Comparison of ENCODE assay signal across 8 mouse cellular contexts in the genomic region with DNA sequence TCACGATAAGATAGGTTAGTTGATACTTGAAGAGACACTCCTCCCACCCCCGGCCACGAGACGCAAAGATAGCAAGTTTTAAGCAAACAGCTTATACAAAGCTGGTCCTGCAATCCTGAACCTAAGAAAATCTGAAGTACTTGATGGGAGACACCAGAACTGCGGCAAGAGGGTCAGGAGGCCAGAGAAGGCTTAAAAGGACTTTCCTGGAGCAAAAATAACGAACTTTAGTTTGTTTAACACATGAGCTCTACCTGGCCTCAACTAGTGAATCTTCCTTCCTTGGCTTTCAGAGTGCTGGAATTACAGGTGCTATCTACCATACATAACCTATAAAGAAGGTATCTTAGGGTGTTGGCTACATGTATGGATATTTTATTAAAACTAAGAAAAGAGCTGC. TPM values are rescaled to one million over a fixed set of nuclear protein-coding genes. Genes with fewer than 3 reads are reported as not detected.
DNase-seq lines count a peak whose midpoint lies in the region; ATAC-seq and TF ChIP-seq lines count a peak whose summit lies in the region.

No protein-coding gene starts in this region.

- intact Hi-C loops in heart, postnatal 25 days (cut with DNase I): loop anchor here (1.0 to 10.0 kb wide), 3 partner anchors 15 to 280 kb away; partner anchors contain the start of gene Slc16a11

- no peak for TF ChIP-seq POLR2A in cerebellum, adult 2 months (IDR thresholded peaks at IDR 0.05; ENCODE audit: borderline replicate concordance, insufficient read depth, low read length)

- peak overlapping the region; percentile 58 for H3K4me2 ChIP-seq in heart, embryonic 15.5 days
- H3K4me2 ChIP-seq in hindbrain, embryonic 15.5 days: peak overlapping the region; percentile 100
- peak overlapping the region; percentile 100 for H3K4me2 ChIP-seq in midbrain, embryonic 12.5 days (replicated peaks)

- 18% methylated on average over 6 of the region's 6 CpGs for WGBS in heart, embryonic 15.5 days
- WGBS in embryonic facial prominence, embryonic 10.5 days: 20% methylated on average over 6 of the region's 6 CpGs
- WGBS in hindbrain, embryonic 15.5 days: 21% methylated on average over 6 of the region's 6 CpGs
- WGBS in midbrain, embryonic 12.5 days: 24% methylated on average over 6 of the region's 6 CpGs
- 22% methylated on average over 6 of the region's 6 CpGs for WGBS in cerebellum, adult 2 months

- no peaks in the 10 kb centered on the region for H3K36me3 ChIP-seq in heart, embryonic 15.5 days
- no peaks in the 10 kb centered on the region for H3K36me3 ChIP-seq in embryonic facial prominence, embryonic 10.5 days (replicated peaks)
- H3K36me3 ChIP-seq in hindbrain, embryonic 15.5 days: no peaks in the 10 kb centered on the region
- no peaks in the 10 kb centered on the region for H3K36me3 ChIP-seq in midbrain, embryonic 12.5 days

- H3K27ac ChIP-seq in heart, embryonic 15.5 days: no peak overlapping the region
- peak overlapping the region; percentile 86; the same call in 1 of the 2 replicates for H3K27ac ChIP-seq in embryonic facial prominence, embryonic 10.5 days (replicated peaks)
- no peak overlapping the region for H3K27ac ChIP-seq in hindbrain, embryonic 15.5 days (replicated peaks)
- H3K27ac ChIP-seq in midbrain, embryonic 12.5 days (replicated peaks): no peak overlapping the region
- H3K27ac ChIP-seq in cerebellum, adult 2 months (ENCODE audit: insufficient read depth, low read length): no peak overlapping the region

- DNase-seq in heart, postnatal 25 days (ENCODE audit: low spot score): no peak
- no peak for DNase-seq in embryonic facial prominence, embryonic 10.5 days (ENCODE audit: low spot score)
- no peak for DNase-seq in cerebellum, postnatal 36 days
- no peak for DNase-seq in cerebellum, adult 2 months
- DNase-seq in ovary, postnatal 36 days (ENCODE audit: low spot score): no peak

- peaks cover 22% of the 10 kb centered on the region for H3K27me3 ChIP-seq in heart, embryonic 15.5 days
- peaks cover 55% of the 10 kb centered on the region for H3K27me3 ChIP-seq in embryonic facial prominence, embryonic 10.5 days (replicated peaks; ENCODE audit: low read depth, poor library complexity, severe bottlenecking)
- peaks cover 25% of the 10 kb centered on the region for H3K27me3 ChIP-seq in hindbrain, embryonic 15.5 days
- peaks cover 61% of the 10 kb centered on the region for H3K27me3 ChIP-seq in midbrain, embryonic 12.5 days
- H3K27me3 ChIP-seq in cerebellum, adult 2 months (ENCODE audit: control insufficient read depth, insufficient read depth, low read length): no peaks in the 10 kb centered on the region

- H3K9me3 ChIP-seq in heart, embryonic 15.5 days (replicated peaks): no peaks in the 10 kb centered on the region
- no peaks in the 10 kb centered on the region for H3K9me3 ChIP-seq in embryonic facial prominence, embryonic 10.5 days
- no peaks in the 10 kb centered on the region for H3K9me3 ChIP-seq in hindbrain, embryonic 15.5 days
- H3K9me3 ChIP-seq in midbrain, embryonic 12.5 days: no peaks in the 10 kb centered on the region

- no peak for ATAC-seq in heart, embryonic 15.5 days (replicated peaks; ENCODE audit: insufficient number of reproducible peaks, insufficient read depth, low FRiP score, low read depth)
- ATAC-seq in hindbrain, embryonic 15.5 days (ENCODE audit: low FRiP score, low read depth): no peak
- no peak for ATAC-seq in midbrain, embryonic 12.5 days (ENCODE audit: low FRiP score, low read depth)

- H3K4me1 ChIP-seq in heart, embryonic 15.5 days (replicated peaks): peaks cover 41% of the 10 kb centered on the region
- peaks cover 54% of the 10 kb centered on the region for H3K4me1 ChIP-seq in embryonic facial prominence, embryonic 10.5 days
- H3K4me1 ChIP-seq in hindbrain, embryonic 15.5 days (replicated peaks): peaks cover 28% of the 10 kb centered on the region
- peaks cover 21% of the 10 kb centered on the region for H3K4me1 ChIP-seq in midbrain, embryonic 12.5 days
- no peaks in the 10 kb centered on the region for H3K4me1 ChIP-seq in cerebellum, adult 2 months (ENCODE audit: control insufficient read depth, insufficient read depth, low read length)

- TF ChIP-seq CTCF in cerebellum, adult 2 months (IDR thresholded peaks at IDR 0.05; ENCODE audit: borderline replicate concordance, insufficient read depth, low read depth, low read length): no peak

- peak overlapping the region; percentile 28; the same call in 1 of the 2 replicates for H3K9ac ChIP-seq in heart, embryonic 15.5 days
- H3K9ac ChIP-seq in hindbrain, embryonic 15.5 days: no peak overlapping the region
- H3K9ac ChIP-seq in midbrain, embryonic 12.5 days (replicated peaks): no peak overlapping the region

- peak overlapping the region; percentile 61 for H3K4me3 ChIP-seq in heart, embryonic 15.5 days
- peak overlapping the region; percentile 75 for H3K4me3 ChIP-seq in embryonic facial prominence, embryonic 10.5 days
- no peak overlapping the region for H3K4me3 ChIP-seq in hindbrain, embryonic 15.5 days
- H3K4me3 ChIP-seq in midbrain, embryonic 12.5 days: no peak overlapping the region
- H3K4me3 ChIP-seq in cerebellum, adult 2 months (replicated peaks; ENCODE audit: insufficient read depth, low read depth, low read length): no peak overlapping the region

RNA-seq across cellular contexts. Expression of gene Ybx2, which starts 0.9 kb away (rescaled TPM):
- polyA plus RNA-seq in heart, embryonic 15.5 days (2015; fragmentation: Nextera tagmentation; extraction: Ambion mirVana): 5.5 and 5.7 TPM in 2 replicates
- 10 to 100 TPM; 18.8 to 23.4 TPM for total RNA-seq in heart, postnatal 25 days (2021)
- 5.1 and 5.8 TPM in 2 replicates for polyA plus RNA-seq in embryonic facial prominence, embryonic 10.5 days (2016; fragmentation: Nextera tagmentation; extraction: Ambion mirVana)
- 6.7 and 6.8 TPM in 2 replicates for polyA plus RNA-seq in hindbrain, embryonic 15.5 days (2015; fragmentation: Nextera tagmentation; extraction: Ambion mirVana)
- 5.0 and 5.6 TPM in 2 replicates for polyA plus RNA-seq in midbrain, embryonic 12.5 days (2016; fragmentation: Nextera tagmentation; extraction: Ambion mirVana)
- polyA plus RNA-seq in cerebellum, adult 2 months (2012; rRNA removed): 16.5 and 16.8 TPM in 2 replicates

RNA-seq across cellular contexts. Expression of gene Eif5a, which starts 12.9 kb away (rescaled TPM):
- polyA plus RNA-seq in heart, embryonic 15.5 days (2015; fragmentation: Nextera tagmentation; extraction: Ambion mirVana): 975 and 1,130 TPM in 2 replicates
- total RNA-seq in heart, postnatal 25 days (2021): 100 to 1,000 TPM; 427 TPM
- 2,818 and 3,035 TPM in 2 replicates for polyA plus RNA-seq in embryonic facial prominence, embryonic 10.5 days (2016; fragmentation: Nextera tagmentation; extraction: Ambion mirVana)
- polyA plus RNA-seq in hindbrain, embryonic 15.5 days (2015; fragmentation: Nextera tagmentation; extraction: Ambion mirVana): 1,083 and 1,119 TPM in 2 replicates
- 1,395 and 1,465 TPM in 2 replicates for polyA plus RNA-seq in midbrain, embryonic 12.5 days (2016; fragmentation: Nextera tagmentation; extraction: Ambion mirVana)
- polyA plus RNA-seq in cerebellum, adult 2 months (2012; rRNA removed): 514 and 533 TPM in 2 replicates

RNA-seq across cellular contexts. Expression of gene Slc2a4, which starts 13.3 kb away (rescaled TPM):
- 42.0 and 42.6 TPM in 2 replicates for polyA plus RNA-seq in heart, embryonic 15.5 days (2015; fragmentation: Nextera tagmentation; extraction: Ambion mirVana)
- total RNA-seq in heart, postnatal 25 days (2021): 100 to 1,000 TPM; 325 to 365 TPM
- polyA plus RNA-seq in embryonic facial prominence, embryonic 10.5 days (2016; fragmentation: Nextera tagmentation; extraction: Ambion mirVana): 18.6 and 23.7 TPM in 2 replicates
- 3.4 and 4.1 TPM in 2 replicates for polyA plus RNA-seq in hindbrain, embryonic 15.5 days (2015; fragmentation: Nextera tagmentation; extraction: Ambion mirVana)
- 8.9 and 9.9 TPM in 2 replicates for polyA plus RNA-seq in midbrain, embryonic 12.5 days (2016; fragmentation: Nextera tagmentation; extraction: Ambion mirVana)
- 5.9 and 7.2 TPM in 2 replicates for polyA plus RNA-seq in cerebellum, adult 2 months (2012; rRNA removed)

RNA-seq across cellular contexts. Expression of gene Gps2, which starts 21.0 kb away (rescaled TPM):
- polyA plus RNA-seq in heart, embryonic 15.5 days (2015; fragmentation: Nextera tagmentation; extraction: Ambion mirVana): 44.8 and 54.9 TPM in 2 replicates
- total RNA-seq in heart, postnatal 25 days (2021): 10 to 100 TPM; 24.1 to 26.7 TPM
- polyA plus RNA-seq in embryonic facial prominence, embryonic 10.5 days (2016; fragmentation: Nextera tagmentation; extraction: Ambion mirVana): 87.6 and 89.1 TPM in 2 replicates
- polyA plus RNA-seq in hindbrain, embryonic 15.5 days (2015; fragmentation: Nextera tagmentation; extraction: Ambion mirVana): 68.4 and 69.9 TPM in 2 replicates
- polyA plus RNA-seq in midbrain, embryonic 12.5 days (2016; fragmentation: Nextera tagmentation; extraction: Ambion mirVana): 93.1 and 97.6 TPM in 2 replicates
- 78.9 and 87.5 TPM in 2 replicates for polyA plus RNA-seq in cerebellum, adult 2 months (2012; rRNA removed)

RNA-seq across cellular contexts. Expression of gene Cldn7, which starts 29.9 kb away (rescaled TPM):
- 3.8 and 13.9 TPM in 2 replicates for polyA plus RNA-seq in heart, embryonic 15.5 days (2015; fragmentation: Nextera tagmentation; extraction: Ambion mirVana)
- not detected for total RNA-seq in heart, postnatal 25 days (2021)
- polyA plus RNA-seq in embryonic facial prominence, embryonic 10.5 days (2016; fragmentation: Nextera tagmentation; extraction: Ambion mirVana): 56.3 and 56.4 TPM in 2 replicates
- polyA plus RNA-seq in hindbrain, embryonic 15.5 days (2015; fragmentation: Nextera tagmentation; extraction: Ambion mirVana): 0.34 and 1.0 TPM in 2 replicates
- 2.9 and 3.7 TPM in 2 replicates for polyA plus RNA-seq in midbrain, embryonic 12.5 days (2016; fragmentation: Nextera tagmentation; extraction: Ambion mirVana)
- 0.33 TPM in 1 of 2 replicates, not detected in the other for polyA plus RNA-seq in cerebellum, adult 2 months (2012; rRNA removed)

Comparison
In these comparisons a context has a peak if more than half of its experiments do, and no peak if none do; other contexts are left out.
1. H3K4me3 ChIP-seq: peak in heart, embryonic 15.5 days (single experiment) and embryonic facial prominence, embryonic 10.5 days (single experiment); none in hindbrain, embryonic 15.5 days (single experiment), midbrain, embryonic 12.5 days (single experiment) and cerebellum, adult 2 months (single experiment).
2. Peak in every context shown above with its lines, with median percentiles within 50 percentile points of each other: H3K4me2 ChIP-seq.